Comparison of ENCODE assay signal across 9 mouse cellular contexts in the genomic region with DNA sequence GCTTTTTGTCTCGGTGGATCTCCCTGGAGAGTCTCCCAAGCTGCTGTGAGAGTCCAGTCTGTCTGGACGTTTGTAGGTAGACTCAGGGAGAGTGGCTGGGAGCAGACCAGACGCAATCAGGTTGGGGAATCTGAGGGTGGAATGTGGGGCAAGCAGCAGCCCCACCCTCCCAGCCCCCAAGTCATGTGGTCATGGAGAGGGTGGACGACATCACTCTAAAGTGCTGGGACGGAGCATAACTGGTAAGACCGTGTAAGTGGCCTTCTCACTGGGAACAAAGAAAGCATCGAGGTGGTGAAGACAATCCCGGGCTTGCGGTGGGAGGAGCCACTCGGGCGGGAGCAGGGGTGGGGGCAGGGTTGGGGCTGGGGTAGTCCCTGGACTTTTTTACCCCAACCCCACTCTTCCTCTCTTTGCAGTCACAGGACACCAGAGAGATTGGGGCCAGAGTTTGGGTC. TPM values are rescaled to one million over a fixed set of nuclear protein-coding genes. Genes with fewer than 3 reads are reported as not detected.
DNase-seq lines count a peak whose midpoint lies in the region; ATAC-seq and TF ChIP-seq lines count a peak whose summit lies in the region.
"Had no signal": no experiment of that assay in that cellular context is flagged by ENCODE, and none has a peak within 500 bp of the region (broad histone marks: within the 10 kb centered on the region; RNA-seq: fewer than 3 reads in every experiment).

No protein-coding gene starts in this region.

- peak overlapping the region; percentile 40 for H3K9ac ChIP-seq in hindbrain, embryonic 11.5 days (ENCODE audit: low read depth, low read length)
- no peak overlapping the region; the same call in 1 of the 2 replicates for H3K9ac ChIP-seq in lung, postnatal 0 days (replicated peaks; ENCODE audit: low read depth)

- H3K36me3 ChIP-seq in megakaryocyte, embryonic 14.5 days (replicated peaks; ENCODE audit: low read length) = no peaks in the 10 kb centered on the region
- no peaks in the 10 kb centered on the region for H3K36me3 ChIP-seq in hindbrain, embryonic 11.5 days (ENCODE audit: control insufficient read depth, insufficient read depth, low read length)
- H3K36me3 ChIP-seq in lung, postnatal 0 days (ENCODE audit: insufficient read depth, low read length) = no peaks in the 10 kb centered on the region

- WGBS in hindbrain, embryonic 11.5 days = 6% methylated on average over 10 of the region's 11 CpGs
- 8% methylated on average over 11 of the region's 11 CpGs for WGBS in lung, postnatal 0 days

- H3K9me3 ChIP-seq in megakaryocyte, embryonic 14.5 days = no peaks in the 10 kb centered on the region
- H3K9me3 ChIP-seq in hindbrain, embryonic 11.5 days (ENCODE audit: control insufficient read depth, low read length) = no peaks in the 10 kb centered on the region
- H3K9me3 ChIP-seq in lung, postnatal 0 days (ENCODE audit: low read length) = no peaks in the 10 kb centered on the region

- no peak overlapping the region for H3K27ac ChIP-seq in hindbrain, embryonic 11.5 days (ENCODE audit: low read depth, low read length)
- H3K27ac ChIP-seq in lung, postnatal 0 days (ENCODE audit: low read length) = peak overlapping the region; percentile 59; the same call in 1 of the 2 replicates

- peaks cover 47% of the 10 kb centered on the region for H3K4me1 ChIP-seq in megakaryocyte, embryonic 14.5 days
- peaks cover 7% of the 10 kb centered on the region for H3K4me1 ChIP-seq in hindbrain, embryonic 11.5 days (replicated peaks; ENCODE audit: control insufficient read depth, insufficient read depth, low read length)
- H3K4me1 ChIP-seq in lung, postnatal 0 days (ENCODE audit: insufficient read depth, low read depth, low read length) = no peaks in the 10 kb centered on the region

- peak; percentile 48 for DNase-seq in hindbrain, embryonic 11.5 days (ENCODE audit: low spot score)
- DNase-seq in lung, postnatal 0 days (ENCODE audit: low spot score) = peak; percentile 59
- DNase-seq in layer of hippocampus, adult 9-10 months (ENCODE audit: low spot score) = no peak
- DNase-seq in left cerebral cortex, postnatal 36 days (ENCODE audit: low spot score in 2 of 2) = no peak
- DNase-seq in cerebellum, adult 11 months = no peak
- no peak for DNase-seq in left cerebral cortex, adult 18-20 months (ENCODE audit: low spot score in 2 of 2)
- DNase-seq: adrenal gland, postnatal 36 days had no signal

- TF ChIP-seq EP300 in lung, postnatal 0 days (IDR thresholded peaks at IDR 0.05) = no peak

- no peak for ATAC-seq in megakaryocyte, adult 5-6 weeks (ENCODE audit: poor library complexity, severe bottlenecking)
- peak; percentile 56 for ATAC-seq in hindbrain, embryonic 11.5 days (ENCODE audit: low FRiP score)
- peak; percentile 79 for ATAC-seq in lung, postnatal 0 days

- H3K27me3 ChIP-seq in megakaryocyte, embryonic 14.5 days (replicated peaks) = peaks cover 77% of the 10 kb centered on the region
- peaks cover 3% of the 10 kb centered on the region for H3K27me3 ChIP-seq in hindbrain, embryonic 11.5 days (ENCODE audit: control insufficient read depth, insufficient read depth, low read length)
- no peaks in the 10 kb centered on the region for H3K27me3 ChIP-seq in lung, postnatal 0 days (replicated peaks; ENCODE audit: insufficient read depth, low read length)

- no peak for TF ChIP-seq CTCF in lung, postnatal 0 days (IDR thresholded peaks at IDR 0.05)

- H3K4me2 ChIP-seq in hindbrain, embryonic 11.5 days (replicated peaks; ENCODE audit: low read depth, low read length) = peak overlapping the region; percentile 36
- H3K4me2 ChIP-seq in lung, postnatal 0 days (replicated peaks; ENCODE audit: low read depth, low read length) = peak overlapping the region; percentile 59

- intact Hi-C loops in left cerebral cortex, postnatal 36 days (cut with DNase I) = loop anchor here (5.0 kb wide), 1 partner anchor 41 kb away; no protein-coding TSS in a partner anchor

- H3K4me3 ChIP-seq in megakaryocyte, embryonic 14.5 days (replicated peaks) = peak overlapping the region; percentile 35
- H3K4me3 ChIP-seq in hindbrain, embryonic 11.5 days (ENCODE audit: low read depth, low read length) = peak overlapping the region; percentile 16
- peak overlapping the region; percentile 28 for H3K4me3 ChIP-seq in lung, postnatal 0 days (ENCODE audit: low read depth, low read length)

RNA-seq across cellular contexts. Expression of gene Adnp, which starts 45.4 kb away (rescaled TPM):
- 9.5 and 14.3 TPM in 2 replicates for polyA plus RNA-seq in megakaryocyte, embryonic 14.5 days (2012; ENCODE audit: insufficient read depth, low replicate concordance)
- 17.2 and 21.8 TPM in 2 replicates for total RNA-seq in megakaryocyte, adult 5-6 weeks (2015)
- 2.3 and 4.9 TPM in 2 replicates for total RNA-seq in megakaryocyte, adult 5-6 weeks (2017)
- polyA plus RNA-seq in hindbrain, embryonic 11.5 days (2014; fragmentation: Nextera tagmentation; extraction: Ambion mirVana) = 2.8 and 8.5 TPM in 2 replicates
- 3.4 and 4.9 TPM in 2 replicates for polyA plus RNA-seq in lung, postnatal 0 days (2015; fragmentation: Nextera tagmentation; extraction: Ambion mirVana)
- 10 to 100 TPM; 80.9 to 85.3 TPM for total RNA-seq in left cerebral cortex, postnatal 36 days (2021)
- 10 to 100 TPM; 73.0 to 78.9 TPM for total RNA-seq in left cerebral cortex, adult 18-20 months (2021)

Comparison
In these comparisons a context has a peak if more than half of its experiments do, and no peak if none do; other contexts are left out.
1. DNase-seq: peak in hindbrain, embryonic 11.5 days (single experiment) and lung, postnatal 0 days (single experiment); none in layer of hippocampus, adult 9-10 months (single experiment), left cerebral cortex, postnatal 36 days (0 of 2), cerebellum, adult 11 months (single experiment) and left cerebral cortex, adult 18-20 months (0 of 2).
2. Peak in every context shown above with its lines, with median percentiles within 50 percentile points of each other: H3K4me3 ChIP-seq.